Mouse (Mus musculus): ENCODE measurements around the gene Tuba1c. TPM values are rescaled to one million over a fixed set of nuclear protein-coding genes. Genes with fewer than 3 reads are reported as not detected.
A peak's percentile ranks its signal among the peaks of the same experiment; 100 is the strongest.

The Tuba1c gene
- polyA plus RNA-seq, 1 experiment from 2014 or later, result 145 TPM

GRCm38 (mm10) chr15:99082322-99082721, 52.6 kb downstream of the Tuba1c start:
- H3K4me3 ChIP-seq, result no peak overlapping the region
- H3K9ac ChIP-seq, result no peak overlapping the region
- 94% methylated on average over 12 of the region's 12 CpGs for WGBS
- H3K4me1 ChIP-seq, result peaks cover 6% of the 10 kb centered on the region; the same call in 1 of the 2 replicates
- H3K36me3 ChIP-seq, result peaks cover 39% of the 10 kb centered on the region
- no peak overlapping the region for H3K4me2 ChIP-seq
- H3K9me3 ChIP-seq, result no peaks in the 10 kb centered on the region
- ATAC-seq (ENCODE audit: insufficient number of reproducible peaks, low FRiP score, low TSS enrichment, low read depth), result no peak
- H3K27me3 ChIP-seq, result peaks cover 46% of the 10 kb centered on the region
- H3K27ac ChIP-seq, result no peak overlapping the region

GRCm38 (mm10) chr15:99082840-99083239, 53.1 kb downstream of the Tuba1c start:
- Histone ChIP-seq H3K36me3 (peaks cover 34% of the 10 kb centered on the region), H3K4me2 (no peak overlapping the region), H3K27me3 (peaks cover 51% of the 10 kb centered on the region), H3K9me3 (no peaks in the 10 kb centered on the region), H3K4me3 (no peak overlapping the region), H3K9ac (no peak overlapping the region), H3K27ac (no peak overlapping the region), H3K4me1 (peaks cover 9% of the 10 kb centered on the region)
- 86% methylated on average over 16 of the region's 16 CpGs for WGBS
- ATAC-seq (ENCODE audit: insufficient number of reproducible peaks, low FRiP score, low TSS enrichment, low read depth), result no peak

- Histone ChIP-seq H3K36me3 (peaks cover 33% of the 10 kb centered on the region), H3K4me2 (no peak overlapping the region), H3K4me1 (peaks cover 13% of the 10 kb centered on the region), H3K27ac (no peak overlapping the region), H3K9me3 (no peaks in the 10 kb centered on the region), H3K9ac (no peak overlapping the region), H3K4me3 (no peak overlapping the region), H3K27me3 (peaks cover 56% of the 10 kb centered on the region)
- ATAC-seq (ENCODE audit: insufficient number of reproducible peaks, low FRiP score, low TSS enrichment, low read depth), result no peak
- 66% methylated on average over 9 of the region's 9 CpGs for whole genome bisulfite sequencing
These were observed 53.6 kb downstream of the Tuba1c start for GRCm38 (mm10) chr15:99083258-99083657.

GRCm38 (mm10) chr15:99083867-99084557, 54.3 kb downstream of the Tuba1c start:
- H3K4me2 ChIP-seq, result no peak overlapping the region
- 13% methylated on average over 11 of the region's 11 CpGs for WGBS

GRCm38 (mm10) chr15:99084618-99085017, 54.9 kb downstream of the Tuba1c start:
- H3K27ac ChIP-seq, result no peak overlapping the region
- H3K4me1 ChIP-seq, result peaks cover 16% of the 10 kb centered on the region
- H3K36me3 ChIP-seq, result peaks cover 33% of the 10 kb centered on the region
- no peak overlapping the region for H3K4me2 ChIP-seq
- no peaks in the 10 kb centered on the region for H3K9me3 ChIP-seq
- H3K9ac ChIP-seq, result no peak overlapping the region
- ATAC-seq (ENCODE audit: insufficient number of reproducible peaks, low FRiP score, low TSS enrichment, low read depth), result no peak
- H3K4me3 ChIP-seq, result no peak overlapping the region
- WGBS, result 16% methylated on average over 19 of the region's 19 CpGs
- peaks cover 69% of the 10 kb centered on the region for H3K27me3 ChIP-seq

More at GRCm38 (mm10) chr15:99083867-99084557, 54.3 kb downstream of the Tuba1c start:
- Histone ChIP-seq H3K36me3 (peaks cover 33% of the 10 kb centered on the region), H3K27me3 (peaks cover 63% of the 10 kb centered on the region), H3K4me3 (no peak overlapping the region), H3K27ac (no peak overlapping the region), H3K4me1 (peaks cover 14% of the 10 kb centered on the region), H3K9me3 (no peaks in the 10 kb centered on the region), H3K9ac (no peak overlapping the region)
- ATAC-seq (ENCODE audit: insufficient number of reproducible peaks, low FRiP score, low TSS enrichment, low read depth), result no peak

GRCm38 (mm10) chr15:99085997-99086396, 56.3 kb downstream of the Tuba1c start:
- no peak overlapping the region for H3K9ac ChIP-seq
- 62% methylated on average over 4 of the region's 4 CpGs for WGBS
- no peak overlapping the region for H3K4me3 ChIP-seq
- no peak overlapping the region for H3K4me2 ChIP-seq
- H3K27me3 ChIP-seq, result peaks cover 83% of the 10 kb centered on the region
- ATAC-seq (ENCODE audit: insufficient number of reproducible peaks, low FRiP score, low TSS enrichment, low read depth), result no peak
- H3K4me1 ChIP-seq, result peaks cover 16% of the 10 kb centered on the region
- H3K36me3 ChIP-seq, result peaks cover 21% of the 10 kb centered on the region
- H3K27ac ChIP-seq, result no peak overlapping the region
- no peaks in the 10 kb centered on the region for H3K9me3 ChIP-seq

- H3K9ac ChIP-seq, result no peak within 1 kb of the TSS
- peaks cover 16% of the 10 kb centered on the region for H3K4me1 ChIP-seq
- ATAC-seq (ENCODE audit: insufficient number of reproducible peaks, low FRiP score, low TSS enrichment, low read depth), result no peak
- H3K4me2 ChIP-seq, result peak within 1 kb of the TSS; percentile 49
- H3K36me3 ChIP-seq, result peaks cover 7% of the 10 kb centered on the region
- no peak within 1 kb of the TSS for H3K27ac ChIP-seq
- H3K4me3 ChIP-seq, result peak within 1 kb of the TSS; percentile 32
- H3K9me3 ChIP-seq, result no peaks in the 10 kb centered on the region
- peaks cover 95% of the 10 kb centered on the region for H3K27me3 ChIP-seq
- WGBS, result 6% methylated on average over 58 of the region's 60 CpGs
These were observed 57.8 kb downstream of the Tuba1c start, which contains the start of gene C1ql4 for GRCm38 (mm10) chr15:99087253-99088075. TSS of gene C1ql4 (minus strand) at chr15:99087817.

Small RNAs within 50 kb of the gene (microRNA-seq; reads per million reads assigned to microRNA genes)
- gene Mir6960, result not detected

Other genes with a start within 250 kb of the Tuba1c start
- 0.06 and 0.14 TPM in 2 replicates for gene Wnt1, start 240.0 kb upstream of the Tuba1c start, polyA plus RNA-seq (2015; fragmentation: Nextera tagmentation; extraction: Ambion mirVana)
- 0.15 TPM in 1 of 2 replicates, not detected in the other for gene Ddn, start 220.4 kb upstream of the Tuba1c start, polyA plus RNA-seq (2015; fragmentation: Nextera tagmentation; extraction: Ambion mirVana)
- 91.4 and 94.3 TPM in 2 replicates for gene Prkag1, start 198.4 kb upstream of the Tuba1c start, polyA plus RNA-seq (2015; fragmentation: Nextera tagmentation; extraction: Ambion mirVana)
- gene Kmt2d, start 158.7 kb upstream of the Tuba1c start, polyA plus RNA-seq (2015; fragmentation: Nextera tagmentation; extraction: Ambion mirVana), result 11.8 and 13.7 TPM in 2 replicates
- 14.1 and 14.2 TPM in 2 replicates for gene Rhebl1, start 135.4 kb upstream of the Tuba1c start, polyA plus RNA-seq (2015; fragmentation: Nextera tagmentation; extraction: Ambion mirVana)
- gene Dhh, start 131.4 kb upstream of the Tuba1c start, polyA plus RNA-seq (2015; fragmentation: Nextera tagmentation; extraction: Ambion mirVana), result 1.8 and 2.7 TPM in 2 replicates
- gene Lmbr1l, start 111.7 kb upstream of the Tuba1c start, polyA plus RNA-seq (2015; fragmentation: Nextera tagmentation; extraction: Ambion mirVana), result 19.7 and 21.8 TPM in 2 replicates
- gene Tuba1b, start 95.3 kb upstream of the Tuba1c start, polyA plus RNA-seq (2015; fragmentation: Nextera tagmentation; extraction: Ambion mirVana), result 1,374 and 1,490 TPM in 2 replicates
- not detected in 2 replicates for gene Gm49450, start 76.3 kb upstream of the Tuba1c start, polyA plus RNA-seq (2015; fragmentation: Nextera tagmentation; extraction: Ambion mirVana)
- gene Tuba1a, start 76.2 kb upstream of the Tuba1c start, polyA plus RNA-seq (2015; fragmentation: Nextera tagmentation; extraction: Ambion mirVana), result 1,206 and 1,410 TPM in 2 replicates
- gene Prph, start 25.3 kb downstream of the Tuba1c start, polyA plus RNA-seq (2015; fragmentation: Nextera tagmentation; extraction: Ambion mirVana), result 2.4 and 2.8 TPM in 2 replicates
- gene Troap, start 44.7 kb downstream of the Tuba1c start, polyA plus RNA-seq (2015; fragmentation: Nextera tagmentation; extraction: Ambion mirVana), result 22.3 and 26.5 TPM in 2 replicates
- not detected in 2 replicates for gene C1ql4, start 57.9 kb downstream of the Tuba1c start, polyA plus RNA-seq (2015; fragmentation: Nextera tagmentation; extraction: Ambion mirVana)
- gene Dnajc22, start 63.3 kb downstream of the Tuba1c start, polyA plus RNA-seq (2015; fragmentation: Nextera tagmentation; extraction: Ambion mirVana), result 0.55 and 0.86 TPM in 2 replicates
- 28.7 and 33.1 TPM in 2 replicates for gene Spats2, start 96.0 kb downstream of the Tuba1c start, polyA plus RNA-seq (2015; fragmentation: Nextera tagmentation; extraction: Ambion mirVana)
- 0.43 and 0.68 TPM in 2 replicates for gene Kcnh3, start 195.0 kb downstream of the Tuba1c start, polyA plus RNA-seq (2015; fragmentation: Nextera tagmentation; extraction: Ambion mirVana)
- 114 and 129 TPM in 2 replicates for gene Mcrs1, start 222.1 kb downstream of the Tuba1c start, polyA plus RNA-seq (2015; fragmentation: Nextera tagmentation; extraction: Ambion mirVana)

All from limb, embryonic 15.5 days (tissue).